Mouse (Mus musculus) frontal cortex, adult 2 months (tissue): ENCODE data around the gene Polr1c. TPM values are rescaled to one million over a fixed set of nuclear protein-coding genes. Genes with fewer than 3 reads are reported as not detected.

Source experiments
- DNase-seq, 2 experiments: peaks; one replicate each; pipeline ENCODE4 v3.0.0; 2022; ENCODE audit warnings: low spot score in 1 of 2; ENCODE audit errors: extremely low spot score in 1 of 2
- polyA plus RNA-seq: library from polyadenylated mRNA; depleted of rRNA; stranded (reverse); fragments of >200 nt; gene quantifications from 2 replicates; pipeline ENCODE4 v1.2.3, GENCODE M21; 2012; rRNA removed

Gene Polr1c
- polyA plus RNA-seq, result 45.3 and 52.7 TPM in 2 replicates

GRCm38 (mm10) chr17:46247512-46248188 is at the start of gene Polr1c, which contains the start of gene Yipf3:
TSS of gene Polr1c (minus strand) at chr17:46248054.
TSS of gene Yipf3 (plus strand) at chr17:46248080.
- DNase-seq, result peak; percentile 93 to 98

- no peak for DNase-seq
Measured at GRCm38 (mm10) chr17:46297028-46297363, 49.1 kb upstream of the Polr1c start.

- no peak for DNase-seq
Measured at GRCm38 (mm10) chr17:46296601-46297000, 48.7 kb upstream of the Polr1c start.

- no peak for DNase-seq
Measured at GRCm38 (mm10) chr17:46287678-46288095, 39.8 kb upstream of the Polr1c start.

GRCm38 (mm10) chr17:46285407-46285806 is 37.6 kb upstream of the Polr1c start:
- DNase-seq, result no peak

- DNase-seq, result no peak
Measured at GRCm38 (mm10) chr17:46284653-46285052, 36.8 kb upstream of the Polr1c start.

GRCm38 (mm10) chr17:46283911-46284310 is 36.1 kb upstream of the Polr1c start:
- no peak for DNase-seq

- DNase-seq, result no peak
Measured at GRCm38 (mm10) chr17:46283140-46283539, 35.3 kb upstream of the Polr1c start.

GRCm38 (mm10) chr17:46282483-46283123 is 34.7 kb upstream of the Polr1c start, which contains the start of gene Tjap1:
TSS of gene Tjap1 (minus strand) at chr17:46283026.
- DNase-seq, result peak in 1 of 2 experiments; percentile 86

- no peak for DNase-seq
Measured at GRCm38 (mm10) chr17:46278011-46278765, 30.3 kb upstream of the Polr1c start.

- no peak for DNase-seq
Measured at GRCm38 (mm10) chr17:46277586-46277985, 29.7 kb upstream of the Polr1c start.

GRCm38 (mm10) chr17:46275506-46275905 is 27.7 kb upstream of the Polr1c start:
- no peak for DNase-seq

- DNase-seq, result no peak
Measured at GRCm38 (mm10) chr17:46275034-46275433, 27.2 kb upstream of the Polr1c start.

- DNase-seq, result no peak
Measured at GRCm38 (mm10) chr17:46274465-46274864, 26.6 kb upstream of the Polr1c start.

GRCm38 (mm10) chr17:46273803-46274236 is 26.0 kb upstream of the Polr1c start:
- DNase-seq, result peak in 1 of 2 experiments; percentile 72

GRCm38 (mm10) chr17:46272675-46273074 is 24.8 kb upstream of the Polr1c start:
- DNase-seq, result no peak

GRCm38 (mm10) chr17:46272058-46272457 is 24.2 kb upstream of the Polr1c start:
- DNase-seq, result no peak

- DNase-seq, result no peak
Measured at GRCm38 (mm10) chr17:46269771-46270534, 22.1 kb upstream of the Polr1c start.

GRCm38 (mm10) chr17:46268026-46268720 is 20.3 kb upstream of the Polr1c start:
- no peak for DNase-seq

GRCm38 (mm10) chr17:46267511-46267910 is 19.7 kb upstream of the Polr1c start:
- no peak for DNase-seq
